Mouse (Mus musculus) gastrocnemius, postnatal 10 days (tissue): ENCODE data around the gene Eno4. TPM values are rescaled to one million over a fixed set of nuclear protein-coding genes. Genes with fewer than 3 reads are reported as not detected.
"Not testable (repeated sequence)": the region's sequence is repeated elsewhere in the genome, so short reads cannot be mapped to it uniquely, and the experiment has no call there.

ENCODE experiments used
- DNase-seq: peaks from one replicate; pipeline ENCODE4 v3.0.0; 2021; ENCODE audit warnings: mixed read lengths
- long read RNA-seq, 2 experiments: library from polyadenylated mRNA; stranded (forward); transcript quantifications; one replicate each; pipeline ENCODE4 v2.0.0; 2021
- total RNA-seq, 2 experiments: library from RNA; stranded (reverse); gene quantifications; 2 replicates each; pipeline ENCODE4 v1.2.3; 2021

Eno4 gene
- total RNA-seq: under 1 TPM in 1 of 2 experiments, not detected in 1; 0.09 TPM
- long read RNA-seq, experiment 1: 0 reads
- long read RNA-seq, experiment 2: 0 reads

DNA sequence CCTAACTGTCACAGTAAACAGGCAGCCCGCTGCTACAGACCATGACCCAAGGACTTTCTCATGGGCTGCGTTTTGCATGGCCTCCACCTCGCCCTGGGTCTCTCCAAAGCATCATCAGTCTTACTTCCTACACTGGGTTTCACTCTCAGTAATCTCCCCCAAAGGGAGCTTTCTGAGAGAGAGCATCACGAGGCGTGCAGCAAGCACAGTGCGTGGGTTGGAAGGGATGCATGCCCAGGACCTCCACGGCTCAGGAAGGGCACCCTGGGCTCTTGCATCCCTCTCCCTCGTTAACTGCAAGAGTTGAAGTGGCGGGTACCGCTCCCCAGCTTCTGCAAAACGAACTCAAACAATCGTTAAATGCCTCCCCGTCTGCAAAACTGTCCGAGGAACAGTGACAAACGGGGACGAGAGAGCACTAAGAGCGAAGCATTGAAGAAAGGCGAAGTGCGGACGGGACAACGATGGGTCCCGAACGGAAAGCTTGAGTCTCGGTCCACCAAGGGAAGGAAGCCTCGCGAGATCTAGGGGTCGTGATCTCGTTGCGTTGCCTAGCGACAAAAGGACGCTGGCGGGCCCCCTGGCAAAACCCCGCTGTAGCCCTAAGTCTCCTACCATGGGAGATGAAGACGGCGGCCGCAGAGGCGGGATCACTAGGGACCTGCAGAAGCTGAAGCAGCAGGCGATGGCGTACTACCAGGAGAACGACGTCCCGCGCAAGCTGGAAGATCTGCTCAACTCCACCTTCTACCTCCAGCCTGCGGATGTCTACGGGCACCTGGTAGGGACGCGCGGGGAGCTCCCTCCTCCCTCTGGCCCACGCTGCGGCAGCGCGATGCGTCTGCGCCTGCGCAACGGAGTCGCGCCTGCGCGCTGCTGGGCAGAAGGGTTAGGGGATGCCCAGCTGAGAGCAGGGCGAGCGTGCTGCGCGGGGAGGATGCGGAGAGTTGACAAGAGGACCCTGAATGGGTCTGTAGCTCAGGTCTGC, at the start of gene Eno4, which contains the start of gene Hspa12a:
Gene Eno4, plus strand, starts transcription at position 585 of the 988 bp plus-strand sequence.
Gene Hspa12a, minus strand, starts transcription at position 814 of the 988 bp plus-strand sequence.
- peak; percentile 96 for DNase-seq

DNA sequence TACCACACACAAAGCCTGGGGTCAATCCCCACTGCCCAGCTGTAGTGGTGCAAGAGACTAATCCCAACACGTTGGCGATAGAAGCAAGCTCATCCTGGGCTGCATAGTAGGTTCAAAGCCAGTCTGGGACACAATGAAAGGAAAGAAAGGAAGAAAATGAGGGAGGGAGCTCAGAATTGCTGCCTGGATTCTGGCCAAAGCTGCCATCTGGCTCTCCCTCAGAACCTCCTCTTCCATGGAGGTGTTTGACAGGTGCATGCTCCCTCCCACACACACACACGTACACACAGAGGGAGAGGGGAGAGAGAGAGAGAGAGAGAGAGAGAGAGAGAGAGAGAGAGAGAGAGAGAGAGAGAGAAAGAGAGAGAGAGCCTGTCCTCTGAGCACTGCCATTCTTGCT, 47.0 kb upstream of the Eno4 start:
- DNase-seq: no peak

DNA sequence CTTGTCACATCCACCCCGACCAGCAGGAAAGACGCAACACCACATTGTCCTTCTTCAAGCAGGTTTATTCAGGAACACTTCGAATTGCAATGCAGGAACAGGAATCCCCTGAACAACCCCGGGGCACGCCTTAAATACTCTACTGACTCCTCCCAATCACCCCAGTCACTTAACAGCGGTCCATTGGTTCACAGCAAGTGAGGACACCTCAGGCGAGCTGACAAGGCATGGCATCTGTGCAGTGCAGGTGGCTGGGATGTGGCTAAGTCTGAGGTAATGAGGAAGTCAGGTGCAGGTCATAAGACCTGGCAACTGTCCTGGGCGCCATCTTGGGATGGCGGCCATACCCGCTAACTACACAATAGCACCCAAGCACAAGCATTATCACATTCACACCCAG, 42.8 kb upstream of the Eno4 start:
- not testable (repeated sequence) for DNase-seq

DNA sequence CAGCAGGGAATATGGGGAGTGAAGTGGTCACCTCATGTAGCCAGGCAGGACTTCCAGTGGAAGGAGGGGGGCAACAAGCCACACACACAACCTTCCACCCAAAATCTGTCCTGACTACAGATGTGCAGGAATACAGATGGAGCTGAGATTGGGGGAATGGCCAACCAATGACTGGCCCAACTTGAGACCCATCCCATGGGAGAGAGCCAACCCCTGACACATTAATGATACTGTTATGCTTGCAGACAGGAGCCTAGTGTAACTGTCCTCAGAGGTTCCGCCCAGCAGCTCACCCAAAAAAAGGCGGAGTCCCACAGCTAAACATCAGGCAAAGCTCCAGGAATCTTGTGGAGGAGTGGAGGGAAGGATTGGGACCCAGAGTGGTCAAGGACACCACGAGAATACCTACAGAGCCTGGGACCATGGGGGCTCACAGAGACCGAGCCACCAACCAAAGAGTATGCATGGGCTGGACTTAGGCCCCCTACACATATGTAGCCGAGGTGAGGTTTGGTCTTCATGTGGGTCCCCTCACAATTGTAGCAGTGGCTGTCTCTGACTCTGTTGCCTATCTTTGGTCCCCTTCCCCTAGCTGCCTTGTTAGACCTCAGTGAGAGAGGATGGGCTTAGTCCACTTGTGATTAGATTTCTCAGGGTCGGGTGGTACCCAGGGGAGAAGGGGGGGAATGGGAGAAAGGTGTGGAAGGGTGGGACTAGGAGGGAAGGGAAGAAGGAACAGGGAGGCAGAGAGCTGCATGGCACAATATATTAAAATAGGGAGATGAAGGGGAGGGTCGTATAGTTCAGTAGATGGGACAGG, 39.9 kb upstream of the Eno4 start:
- DNase-seq: no peak

DNA sequence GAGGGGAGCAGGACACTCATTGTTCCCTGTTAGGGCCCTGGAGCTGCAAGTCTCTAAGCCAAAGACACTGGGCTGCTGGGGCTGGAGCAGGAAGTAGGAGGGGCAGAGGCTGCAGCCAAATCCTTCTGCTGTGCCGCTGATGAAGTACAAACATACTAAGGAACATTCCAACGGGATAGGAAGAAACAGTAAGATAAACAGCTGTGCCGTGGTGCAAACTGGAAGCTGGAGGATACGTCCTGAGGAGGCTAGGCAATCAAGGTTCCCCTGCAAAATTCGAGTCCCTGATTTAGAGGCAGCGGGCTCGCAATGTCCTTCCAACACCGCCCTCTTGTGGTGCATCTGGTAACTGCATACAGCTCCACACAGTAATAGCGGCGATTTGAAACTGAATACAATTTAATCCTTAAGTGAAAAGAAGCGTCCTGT, 39.3 kb upstream of the Eno4 start:
- DNase-seq: peak; percentile 94

DNA sequence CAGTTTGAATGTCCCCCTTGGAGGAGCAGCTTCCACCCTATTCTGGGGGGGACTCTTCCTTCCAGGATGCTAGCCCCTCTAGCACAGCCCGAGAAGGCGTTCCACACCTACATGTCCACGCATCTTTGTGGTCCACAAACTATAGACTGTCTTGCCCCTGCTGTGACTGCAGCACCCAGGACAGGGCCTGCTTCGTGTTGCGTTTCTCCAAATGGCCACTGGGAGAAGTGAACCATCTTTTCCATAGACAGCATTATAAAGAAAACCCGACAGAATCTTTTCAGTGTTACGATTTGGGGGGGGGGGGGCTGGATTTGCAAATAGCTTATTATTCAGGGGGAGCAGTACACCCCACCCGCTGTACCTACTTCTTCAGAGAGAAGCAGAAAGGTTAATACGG, 36.5 kb upstream of the Eno4 start:
- no peak for DNase-seq

DNA sequence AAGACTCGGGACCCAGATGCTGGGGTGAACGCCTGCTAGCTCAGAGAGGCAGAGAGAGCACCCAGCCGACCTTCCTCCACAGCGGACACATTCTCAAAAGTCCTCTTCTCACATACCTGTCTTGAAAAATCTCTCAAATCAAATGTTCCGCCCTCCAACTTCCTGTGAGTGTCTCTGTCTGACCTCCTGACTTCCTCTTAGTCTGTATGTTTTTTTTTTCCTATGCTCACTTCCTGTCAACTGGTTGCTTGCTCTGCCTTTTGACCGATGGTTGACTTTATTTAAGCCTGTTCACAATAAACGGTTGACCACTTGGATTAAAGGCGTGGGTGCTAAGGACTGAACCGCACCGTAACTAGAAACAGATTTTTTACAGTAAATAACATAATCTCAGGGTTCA, 35.2 kb upstream of the Eno4 start:
- DNase-seq: no peak

DNA sequence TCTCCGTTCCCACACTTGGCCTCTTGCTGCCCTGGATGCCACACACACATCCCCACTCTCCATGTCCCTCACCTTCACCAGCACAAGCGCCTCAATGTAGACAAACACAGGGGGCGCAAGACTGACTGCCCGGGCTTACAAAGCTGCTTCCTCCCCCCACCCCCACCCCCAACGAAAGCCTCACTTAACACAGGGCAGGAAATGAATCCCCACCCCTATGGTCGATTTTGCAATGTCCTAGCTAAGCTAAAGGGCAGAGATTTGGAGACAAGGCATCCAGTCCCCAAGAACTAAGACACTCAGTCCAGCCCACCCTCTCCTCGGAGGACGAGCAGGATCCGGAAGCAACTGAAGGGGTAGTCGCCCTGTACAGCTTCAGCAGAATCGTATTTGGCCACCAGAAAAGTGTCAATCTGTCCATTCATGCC, 32.3 kb upstream of the Eno4 start:
- DNase-seq: no peak

DNA sequence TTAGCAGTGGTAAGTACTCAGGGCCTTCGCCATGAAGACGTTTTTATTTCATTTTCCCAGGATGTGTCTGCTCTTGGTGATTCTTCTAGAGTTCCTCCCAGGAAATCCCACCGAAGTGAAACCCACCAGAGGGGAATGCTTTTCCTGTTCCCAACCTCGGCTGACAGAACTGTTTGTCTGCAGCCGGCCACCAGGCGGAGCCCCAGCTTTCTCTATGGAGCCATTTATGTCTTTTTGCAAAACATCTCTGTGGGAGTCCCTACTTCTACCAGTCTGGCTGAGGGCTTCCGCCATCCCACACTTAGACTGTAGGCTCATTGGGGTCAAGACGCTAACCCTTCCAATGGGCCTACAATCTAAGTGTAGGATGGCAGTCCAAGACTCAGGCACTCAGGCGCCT, 31.8 kb upstream of the Eno4 start:
- DNase-seq: peak; percentile 77

DNA sequence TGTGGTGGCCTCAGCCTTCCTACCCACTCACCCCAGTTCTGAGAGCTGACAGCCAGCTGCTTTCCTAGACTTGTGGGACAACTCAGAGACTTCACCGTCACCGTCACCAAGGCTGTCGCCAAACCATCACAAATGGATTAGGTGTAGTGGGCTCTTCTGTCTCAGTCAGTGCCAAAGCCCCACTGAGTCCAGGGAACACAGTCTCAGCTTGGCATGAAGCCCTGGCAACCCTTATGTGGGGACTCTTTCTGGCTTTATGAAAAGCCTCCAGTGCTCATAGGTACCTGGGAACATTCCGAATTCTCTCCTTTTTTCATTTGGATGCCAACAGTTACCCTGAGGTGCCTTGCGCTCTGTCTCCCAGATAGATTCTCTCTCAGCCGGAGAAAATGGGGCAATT, 29.9 kb upstream of the Eno4 start:
- DNase-seq: no peak

DNA sequence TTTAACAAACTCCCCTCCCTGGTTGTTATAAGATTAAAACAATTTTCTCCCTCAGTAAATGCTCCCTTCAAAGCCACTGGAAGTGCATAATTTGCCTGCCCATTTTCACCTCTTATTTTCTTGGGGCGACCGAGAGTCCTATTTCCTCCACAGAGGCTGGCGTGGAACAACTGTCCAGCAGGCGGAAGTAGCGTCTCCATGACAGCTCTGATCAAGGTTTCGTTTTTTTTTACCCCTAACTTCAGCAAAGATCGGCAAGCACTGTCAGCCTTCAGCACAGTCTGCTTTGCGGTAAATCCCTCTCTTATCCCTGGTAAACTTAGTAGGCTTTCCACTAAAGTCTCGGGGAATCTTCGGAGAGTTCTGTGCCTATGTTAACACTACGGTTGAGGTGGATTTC, 24.6 kb upstream of the Eno4 start:
- no peak for DNase-seq

DNA sequence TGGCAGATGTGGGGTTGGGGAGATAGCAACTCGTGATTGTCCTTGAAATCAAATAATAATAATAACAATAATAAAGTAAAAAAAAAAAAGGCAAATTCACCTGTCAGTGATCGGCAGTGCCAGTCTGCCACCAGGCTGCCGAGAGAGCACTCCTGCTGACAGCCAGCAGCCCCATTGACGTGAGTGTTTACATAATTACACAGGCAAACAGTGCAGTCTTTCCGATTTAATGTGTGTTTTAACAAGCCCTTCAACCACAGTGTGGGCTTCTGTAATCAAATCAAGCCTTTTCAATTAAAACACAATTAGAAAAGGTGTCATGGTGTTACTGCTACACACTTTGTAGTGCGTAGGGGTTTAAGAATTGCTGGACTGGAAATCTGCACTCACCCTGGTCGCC, 24.1 kb upstream of the Eno4 start:
- no peak for DNase-seq

DNA sequence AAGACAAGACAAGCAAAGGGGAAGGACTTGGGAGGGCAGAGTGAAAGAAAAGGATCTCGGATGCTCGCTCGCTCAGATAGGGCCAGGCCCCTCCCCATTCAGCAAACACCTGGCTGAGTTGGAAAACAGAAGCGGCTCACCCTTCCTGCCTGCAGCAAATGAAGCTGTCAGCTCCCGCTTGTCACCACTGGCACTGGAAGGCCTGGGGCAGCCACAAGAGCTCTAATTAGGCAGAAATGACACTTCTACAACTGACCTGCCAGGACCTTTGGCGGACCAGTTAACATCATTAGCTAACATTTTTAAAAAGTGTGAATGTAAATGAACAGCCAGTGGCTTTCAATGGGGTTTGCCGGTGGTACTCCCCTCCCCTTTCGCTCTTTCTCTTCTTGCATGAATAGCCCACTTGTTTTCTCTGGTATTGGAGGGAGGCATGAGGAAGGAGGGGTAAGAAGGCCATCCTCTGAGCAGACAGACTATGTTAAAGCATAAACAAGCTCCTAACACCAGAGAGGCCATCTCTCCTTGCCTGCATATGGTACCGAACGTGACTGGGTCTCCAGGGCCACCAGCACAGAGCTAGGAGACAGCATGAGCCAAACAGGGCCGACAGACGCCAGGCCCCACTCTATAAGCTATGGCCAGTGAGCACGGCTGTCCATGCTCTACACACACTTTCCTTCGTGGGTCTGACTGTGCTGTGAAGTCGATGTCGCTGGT, 12.0 kb upstream of the Eno4 start:
- no peak for DNase-seq

DNA sequence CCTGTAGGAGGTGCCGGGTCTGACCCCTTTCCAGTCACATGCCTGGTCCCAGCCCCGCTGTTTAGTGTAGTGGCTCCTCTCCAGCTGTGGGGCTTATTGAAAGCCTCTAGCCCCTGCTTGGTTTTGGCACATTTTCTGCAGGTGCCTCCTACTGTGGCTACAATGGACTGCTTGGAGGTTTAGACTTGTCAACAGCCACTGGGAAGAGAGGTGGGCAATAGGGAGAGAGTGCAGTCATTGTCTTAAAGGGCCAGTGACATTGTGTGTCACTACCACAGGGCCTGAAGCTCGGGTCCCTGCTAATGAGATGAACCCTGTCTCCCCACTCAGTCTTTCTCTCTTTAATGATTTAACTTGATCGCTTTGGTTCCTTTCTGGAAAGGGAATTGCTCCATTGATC, 10.2 kb upstream of the Eno4 start:
- DNase-seq: no peak

DNA sequence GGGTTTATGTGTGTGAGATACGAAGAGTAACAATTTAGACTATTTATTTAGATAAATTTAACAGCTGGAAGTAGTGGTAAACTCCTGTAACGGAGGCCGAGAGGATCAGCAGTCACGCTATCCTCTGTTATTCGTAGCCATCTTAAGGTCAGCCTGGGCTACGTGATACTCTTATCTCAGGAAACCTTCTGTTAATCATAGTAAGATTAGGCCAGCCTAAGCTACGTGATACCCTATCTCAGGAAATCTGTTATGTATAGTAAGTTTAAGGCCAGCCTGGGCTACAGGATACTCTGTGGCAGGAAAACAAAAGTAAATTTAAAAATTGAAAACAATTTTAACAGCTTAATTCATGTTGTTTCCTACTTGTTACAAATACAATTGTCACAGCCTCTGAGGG, 2.7 kb downstream of the Eno4 start:
- no peak for DNase-seq

DNA sequence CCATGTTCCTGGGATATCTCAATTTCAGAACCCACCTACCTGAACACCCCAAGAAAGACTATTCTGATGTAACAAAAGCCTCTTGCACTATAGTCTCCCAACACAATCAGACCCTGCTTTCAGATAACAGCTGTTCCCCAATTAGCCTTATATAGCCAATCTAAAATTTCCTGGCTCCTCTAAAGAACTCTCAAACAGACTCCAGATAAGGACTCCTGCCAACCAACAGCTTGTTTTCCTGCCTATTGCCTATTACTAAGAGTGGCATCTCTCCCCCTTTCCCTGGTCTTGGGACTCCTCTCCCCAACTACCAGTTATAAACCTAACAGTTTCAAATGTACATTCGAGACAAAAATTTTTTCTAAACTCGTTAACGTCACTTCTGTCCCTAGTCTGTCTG, 8.3 kb downstream of the Eno4 start:
- no peak for DNase-seq

DNA sequence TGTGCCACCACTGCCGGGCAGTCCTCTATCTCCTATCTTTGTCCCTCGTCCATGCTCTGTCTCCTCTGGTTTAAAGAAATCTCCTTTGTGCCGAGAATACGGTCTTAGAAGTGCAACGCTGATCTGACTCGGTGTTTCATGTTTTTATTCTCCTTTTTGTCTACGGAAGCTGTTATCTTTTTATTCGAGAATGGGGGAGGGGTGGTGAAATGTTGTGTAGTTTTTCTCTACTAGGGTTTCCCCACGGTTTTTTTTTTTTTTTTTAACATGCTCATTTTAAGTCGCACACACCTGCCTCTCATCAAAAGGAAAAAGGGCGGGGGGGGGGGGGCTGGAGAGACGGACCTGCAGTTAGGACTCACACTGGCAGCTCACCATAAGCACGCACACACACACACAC, 9.0 kb downstream of the Eno4 start:
- DNase-seq: no peak

DNA sequence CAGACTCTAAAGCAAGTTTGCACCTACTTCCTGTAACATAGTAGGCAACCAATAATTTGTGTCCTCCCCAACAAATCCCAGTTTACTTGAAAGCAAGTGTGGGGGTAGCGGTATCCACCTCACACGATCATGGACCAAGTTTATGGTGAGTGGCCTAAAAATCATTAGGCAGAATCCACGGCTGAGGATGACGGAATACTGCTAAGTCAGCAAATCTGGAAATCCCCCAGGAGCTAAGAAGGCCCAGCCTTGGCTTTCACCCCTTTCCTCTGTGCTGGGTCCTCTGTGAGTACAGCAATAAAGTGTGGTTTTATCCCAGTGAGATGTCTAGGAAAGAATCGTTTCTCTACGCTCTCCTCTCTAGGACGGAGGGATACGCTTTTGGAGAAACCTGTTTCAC, 11.6 kb downstream of the Eno4 start:
- no peak for DNase-seq

DNA sequence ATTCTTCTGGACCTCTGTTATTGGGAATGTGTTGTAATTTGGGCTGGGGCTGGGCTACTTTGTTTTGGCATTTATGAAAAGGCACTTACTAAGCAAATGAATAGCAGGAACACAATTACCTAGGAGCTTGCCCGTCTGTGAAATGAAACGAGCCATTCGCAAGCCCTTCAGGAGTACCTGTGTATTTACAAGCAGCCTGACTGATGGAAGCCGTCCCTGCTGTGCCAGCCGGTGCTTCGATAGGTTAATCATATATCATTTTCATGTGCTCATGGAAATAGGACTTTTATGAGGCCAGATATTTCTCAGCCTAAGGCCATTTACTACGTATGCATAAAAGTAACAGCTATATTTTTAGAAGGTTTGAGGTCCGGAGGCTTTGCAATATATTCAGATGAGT, 19.8 kb downstream of the Eno4 start:
- no peak for DNase-seq

DNA sequence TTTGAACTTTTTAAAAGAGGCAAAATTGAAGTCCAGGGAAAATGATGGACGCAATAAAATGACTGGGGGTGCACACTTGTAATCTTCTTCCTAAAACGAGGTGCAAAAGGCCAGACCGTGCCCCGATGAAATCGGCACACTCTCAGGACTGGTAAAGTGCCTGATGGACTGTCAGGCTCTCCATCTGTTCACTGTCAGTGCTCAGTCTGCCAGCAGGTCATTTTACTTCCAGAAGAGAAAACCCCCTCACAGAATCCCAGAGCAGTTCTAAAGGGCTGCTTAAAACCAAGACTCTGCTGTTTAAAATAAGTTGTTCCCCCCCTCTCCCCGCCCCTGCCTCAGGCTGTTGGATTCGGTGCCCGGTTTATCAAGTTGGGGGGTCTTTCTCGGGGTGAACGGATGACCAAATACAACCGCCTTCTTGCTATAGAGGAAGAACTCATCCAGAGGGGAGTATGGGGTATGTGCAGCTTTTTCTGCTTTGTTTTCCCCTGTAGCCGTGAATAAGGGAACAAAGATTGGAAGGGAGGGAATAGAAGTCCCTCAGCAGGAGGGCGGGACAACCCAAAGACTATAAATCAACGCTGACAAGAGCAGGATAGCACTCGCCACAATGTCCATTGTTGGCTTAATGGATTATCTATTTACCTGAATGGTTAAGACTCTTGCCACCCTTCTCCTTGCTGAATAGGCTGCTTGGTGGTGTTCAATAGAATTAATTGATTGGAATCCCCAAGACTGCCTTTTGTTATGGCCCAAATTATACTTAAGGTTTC, 25.7 kb downstream of the Eno4 start:
- no peak for DNase-seq

DNA sequence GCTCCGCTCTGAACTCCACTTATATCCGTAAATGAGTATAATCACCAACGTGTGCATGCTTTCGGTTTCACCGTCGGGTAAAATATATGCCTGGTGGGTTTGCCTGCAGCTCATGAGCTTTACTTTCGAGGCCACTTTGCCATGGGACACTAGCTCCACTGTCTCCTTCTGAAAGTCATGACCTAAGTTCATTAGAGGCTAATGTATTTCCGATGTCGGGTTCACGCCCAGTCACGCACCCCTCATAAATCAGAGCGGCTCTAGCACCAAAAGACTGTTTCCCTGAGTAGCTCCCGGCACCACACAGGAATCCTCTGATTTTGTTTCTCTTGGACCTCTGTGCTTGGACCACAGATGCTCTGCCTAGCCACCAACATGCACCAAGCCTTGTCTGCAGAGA, 27.6 kb downstream of the Eno4 start:
- DNase-seq: no peak

DNA sequence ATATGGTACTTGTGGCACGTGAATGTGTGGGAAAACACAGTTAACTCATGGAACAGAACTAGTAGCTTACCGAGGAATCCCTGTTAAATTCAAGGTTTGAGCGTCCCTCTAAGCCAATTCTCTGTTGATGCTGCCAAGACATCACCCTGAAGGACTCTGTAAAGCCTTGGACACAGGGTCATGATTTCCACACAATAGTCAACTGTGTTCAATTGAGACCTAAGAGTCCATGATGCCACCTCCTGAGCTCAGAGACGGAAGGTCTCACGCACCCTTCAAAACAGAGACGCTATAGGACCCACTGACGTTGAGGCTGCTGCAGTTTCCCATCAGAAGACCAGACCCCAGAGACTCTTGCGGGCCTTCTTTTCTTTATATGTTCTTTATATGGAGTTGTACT, 30.9 kb downstream of the Eno4 start:
- no peak for DNase-seq
